Mouse (Mus musculus): ENCODE measurements around the gene March5. TPM values are rescaled to one million over a fixed set of nuclear protein-coding genes. Genes with fewer than 3 reads are reported as not detected.

Gene March5
- polyA plus RNA-seq, 1 experiment from 2014 or later = 49.9 TPM

- H3K4me3 ChIP-seq (ENCODE audit: low read depth, low read length) = no peak overlapping the region
- WGBS = 46% methylated on average over 5 of the region's 5 CpGs
Measured at GRCm38 (mm10) chr19:37237306-37237705, 30.0 kb downstream of the March5 start.

GRCm38 (mm10) chr19:37237712-37238437 is 30.5 kb downstream of the March5 start:
- TF ChIP-seq EP300 (optimal IDR thresholded peaks at IDR 0.05) = no peak
- TF ChIP-seq CTCF (IDR thresholded peaks at IDR 0.05; ENCODE audit: low read depth) = no peak
- Histone ChIP-seq H3K36me3 (ENCODE audit: control insufficient read depth, insufficient read depth, low read length) (no peaks in the 10 kb centered on the region), H3K4me1 (replicated peaks; ENCODE audit: control insufficient read depth, insufficient read depth) (no peaks in the 10 kb centered on the region), H3K9me3 (ENCODE audit: control insufficient read depth, low read length) (no peaks in the 10 kb centered on the region), H3K27me3 (ENCODE audit: control insufficient read depth, insufficient read depth, low read length) (no peaks in the 10 kb centered on the region), H3K9ac (ENCODE audit: low read length) (no peak overlapping the region), H3K4me3 (ENCODE audit: low read depth, low read length) (no peak overlapping the region), H3K27ac (replicated peaks) (no peak overlapping the region), H3K4me2 (replicated peaks; ENCODE audit: low read depth) (no peak overlapping the region)
- 10% methylated on average over 15 of the region's 15 CpGs for WGBS
- no peak for DNase-seq (ENCODE audit: low spot score)
- peak; percentile 51; the same call in 1 of the 2 replicates for ATAC-seq (ENCODE audit: low FRiP score, low TSS enrichment)

More at GRCm38 (mm10) chr19:37237306-37237705, 30.0 kb downstream of the March5 start:
- Histone ChIP-seq H3K27me3 (ENCODE audit: control insufficient read depth, insufficient read depth, low read length) (no peaks in the 10 kb centered on the region), H3K36me3 (ENCODE audit: control insufficient read depth, insufficient read depth, low read length) (no peaks in the 10 kb centered on the region), H3K9ac (ENCODE audit: low read length) (no peak overlapping the region), H3K27ac (replicated peaks) (no peak overlapping the region), H3K4me1 (replicated peaks; ENCODE audit: control insufficient read depth, insufficient read depth) (no peaks in the 10 kb centered on the region), H3K9me3 (ENCODE audit: control insufficient read depth, low read length) (no peaks in the 10 kb centered on the region), H3K4me2 (replicated peaks; ENCODE audit: low read depth) (no peak overlapping the region)
- DNase-seq (ENCODE audit: low spot score) (no peak), ATAC-seq (ENCODE audit: low FRiP score, low TSS enrichment) (no peak)
- no peak for TF ChIP-seq EP300 (optimal IDR thresholded peaks at IDR 0.05)

GRCm38 (mm10) chr19:37238651-37239050 is 31.3 kb downstream of the March5 start:
- no peak for TF ChIP-seq CTCF (IDR thresholded peaks at IDR 0.05; ENCODE audit: low read depth)
- TF ChIP-seq EP300 (optimal IDR thresholded peaks at IDR 0.05) = no peak
- Histone ChIP-seq H3K27ac (replicated peaks) (no peak overlapping the region), H3K27me3 (ENCODE audit: control insufficient read depth, insufficient read depth, low read length) (no peaks in the 10 kb centered on the region), H3K4me1 (replicated peaks; ENCODE audit: control insufficient read depth, insufficient read depth) (no peaks in the 10 kb centered on the region), H3K4me3 (ENCODE audit: low read depth, low read length) (no peak overlapping the region), H3K9me3 (ENCODE audit: control insufficient read depth, low read length) (no peaks in the 10 kb centered on the region), H3K9ac (ENCODE audit: low read length) (no peak overlapping the region), H3K36me3 (ENCODE audit: control insufficient read depth, insufficient read depth, low read length) (no peaks in the 10 kb centered on the region), H3K4me2 (replicated peaks; ENCODE audit: low read depth) (no peak overlapping the region)
- peak; percentile 24 for DNase-seq (ENCODE audit: low spot score)
- WGBS = 18% methylated on average over 7 of the region's 7 CpGs
- no peak for ATAC-seq (ENCODE audit: low FRiP score, low TSS enrichment)

GRCm38 (mm10) chr19:37239096-37239495 is 31.8 kb downstream of the March5 start:
- H3K9me3 ChIP-seq (ENCODE audit: control insufficient read depth, low read length) = no peaks in the 10 kb centered on the region
- WGBS = 19% methylated on average over 4 of the region's 4 CpGs
- no peak overlapping the region for H3K4me3 ChIP-seq (ENCODE audit: low read depth, low read length)
- H3K36me3 ChIP-seq (ENCODE audit: control insufficient read depth, insufficient read depth, low read length) = no peaks in the 10 kb centered on the region
- no peaks in the 10 kb centered on the region for H3K27me3 ChIP-seq (ENCODE audit: control insufficient read depth, insufficient read depth, low read length)
- no peaks in the 10 kb centered on the region for H3K4me1 ChIP-seq (replicated peaks; ENCODE audit: control insufficient read depth, insufficient read depth)
- no peak overlapping the region for H3K4me2 ChIP-seq (replicated peaks; ENCODE audit: low read depth)
- no peak overlapping the region for H3K27ac ChIP-seq (replicated peaks)
- no peak for ATAC-seq (ENCODE audit: low FRiP score, low TSS enrichment)
- no peak overlapping the region for H3K9ac ChIP-seq (ENCODE audit: low read length)
- DNase-seq (ENCODE audit: low spot score) = peak; percentile 60
- no peak for TF ChIP-seq EP300 (optimal IDR thresholded peaks at IDR 0.05)
- TF ChIP-seq CTCF (IDR thresholded peaks at IDR 0.05; ENCODE audit: low read depth) = no peak

GRCm38 (mm10) chr19:37241201-37241600 is 33.9 kb downstream of the March5 start:
- H3K4me1 ChIP-seq (replicated peaks; ENCODE audit: control insufficient read depth, insufficient read depth) = no peaks in the 10 kb centered on the region
- no peaks in the 10 kb centered on the region for H3K36me3 ChIP-seq (ENCODE audit: control insufficient read depth, insufficient read depth, low read length)
- H3K9me3 ChIP-seq (ENCODE audit: control insufficient read depth, low read length) = no peaks in the 10 kb centered on the region
- ATAC-seq (ENCODE audit: low FRiP score, low TSS enrichment) (no peak), DNase-seq (ENCODE audit: low spot score) (no peak)
- no peak overlapping the region for H3K4me3 ChIP-seq (ENCODE audit: low read depth, low read length)
- H3K4me2 ChIP-seq (replicated peaks; ENCODE audit: low read depth) = no peak overlapping the region
- no peak overlapping the region for H3K27ac ChIP-seq (replicated peaks)
- TF ChIP-seq CTCF (IDR thresholded peaks at IDR 0.05; ENCODE audit: low read depth) = peak; percentile 30
- no peak for TF ChIP-seq EP300 (optimal IDR thresholded peaks at IDR 0.05)
- H3K9ac ChIP-seq (ENCODE audit: low read length) = no peak overlapping the region
- no peaks in the 10 kb centered on the region for H3K27me3 ChIP-seq (ENCODE audit: control insufficient read depth, insufficient read depth, low read length)
- WGBS = 71% methylated on average over 5 of the region's 5 CpGs

GRCm38 (mm10) chr19:37242707-37243106 is 35.4 kb downstream of the March5 start:
- Histone ChIP-seq H3K9ac (ENCODE audit: low read length) (no peak overlapping the region), H3K27me3 (ENCODE audit: control insufficient read depth, insufficient read depth, low read length) (no peaks in the 10 kb centered on the region), H3K36me3 (ENCODE audit: control insufficient read depth, insufficient read depth, low read length) (no peaks in the 10 kb centered on the region), H3K4me1 (replicated peaks; ENCODE audit: control insufficient read depth, insufficient read depth) (no peaks in the 10 kb centered on the region), H3K4me2 (replicated peaks; ENCODE audit: low read depth) (no peak overlapping the region), H3K27ac (replicated peaks) (no peak overlapping the region), H3K9me3 (ENCODE audit: control insufficient read depth, low read length) (no peaks in the 10 kb centered on the region), H3K4me3 (ENCODE audit: low read depth, low read length) (no peak overlapping the region)
- DNase-seq (ENCODE audit: low spot score) (no peak), ATAC-seq (ENCODE audit: low FRiP score, low TSS enrichment) (no peak)
- TF ChIP-seq EP300 (optimal IDR thresholded peaks at IDR 0.05) (no peak), CTCF (IDR thresholded peaks at IDR 0.05; ENCODE audit: low read depth) (no peak)
- 13% methylated on average over 2 of the region's 2 CpGs for whole genome bisulfite sequencing
